Mouse (Mus musculus) liver, adult 2 months (tissue): ENCODE measurements around the gene Sh2d3c.

ENCODE experiments used
- CTCF ChIP-seq: fragments of 200-500 bp; IDR thresholded peaks from 2 replicates; pipeline ENCODE4 v1.5.1; 2011; ENCODE audit warnings: low read depth, low read length, control low read depth
- POLR2A ChIP-seq: fragments of 200-500 bp; IDR thresholded peaks from 2 replicates; pipeline ENCODE4 v1.6.1; 2011; ENCODE audit warnings: low read length, control low read depth; ENCODE audit not compliant: insufficient read depth; ENCODE audit errors: extremely low read depth

DNA sequence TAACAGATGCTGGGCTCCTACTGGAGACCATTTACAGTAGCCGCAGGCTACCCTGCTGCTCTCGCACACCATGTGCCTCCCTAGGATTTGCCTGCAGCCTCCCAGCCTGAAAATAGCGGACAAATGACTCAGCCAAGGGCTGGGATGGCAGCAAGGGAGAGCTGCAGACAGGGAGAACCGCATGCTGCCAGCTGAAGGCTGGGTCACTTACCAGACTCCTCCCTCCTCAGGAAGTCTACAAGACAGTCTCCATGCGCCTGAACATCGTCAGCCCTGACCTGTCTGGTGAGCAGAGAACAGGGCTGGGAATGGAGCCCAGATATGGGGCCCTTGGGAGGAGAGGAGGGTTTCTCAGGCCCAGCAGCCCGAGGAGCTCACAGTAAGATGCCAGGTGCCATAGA, 40.8 kb upstream of the Sh2d3c start:
- no peak for TF ChIP-seq CTCF
- no peak for TF ChIP-seq POLR2A
